Mouse (Mus musculus) gastrocnemius, postnatal 10 days (tissue): Measurements from ENCODE around the gene Gm21095. TPM values are rescaled to one million over a fixed set of nuclear protein-coding genes. Genes with fewer than 3 reads are reported as not detected.
"Not testable (repeated sequence)": the region's sequence is repeated elsewhere in the genome, so short reads cannot be mapped to it uniquely, and the experiment has no call there.

ENCODE experiments used
- DNase-seq: peaks from one replicate; pipeline ENCODE4 v3.0.0; 2021; ENCODE audit warnings: mixed read lengths
- long read RNA-seq, 2 experiments: library from polyadenylated mRNA; stranded (forward); transcript quantifications; one replicate each; pipeline ENCODE4 v2.0.0; 2021
- total RNA-seq, 2 experiments: library from RNA; stranded (reverse); gene quantifications; 2 replicates each; pipeline ENCODE4 v1.2.3; 2021

Gm21095 gene
- not detected for total RNA-seq
- long read RNA-seq, experiment 1, result 0 reads
- long read RNA-seq, experiment 2, result 0 reads

DNA sequence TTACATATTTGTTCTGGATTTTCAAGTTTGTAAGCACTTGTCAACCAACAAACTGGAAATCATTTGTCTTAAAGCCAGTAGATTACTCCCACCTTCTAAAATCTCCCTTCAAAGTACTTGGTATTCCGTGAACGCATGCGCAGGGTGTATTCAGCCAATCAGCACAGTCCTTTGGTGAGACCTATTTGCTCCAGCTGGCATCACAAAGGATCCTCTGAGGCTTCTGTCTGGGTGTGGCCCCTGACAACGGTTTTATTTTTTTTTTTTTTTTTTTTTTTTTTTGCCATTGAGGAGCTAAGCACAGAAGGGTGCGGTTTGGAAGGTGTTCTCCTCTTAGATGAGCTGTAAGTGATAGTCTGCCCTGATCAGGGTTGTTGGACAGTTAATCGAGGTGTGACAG, at the start of gene Gm21095:
Gene Gm21095 (plus strand): TSS at position 301 of the 400 bp plus-strand sequence.
- DNase-seq, result not testable (repeated sequence)
